Mouse (Mus musculus) intestine, embryonic 15.5 days (tissue): Measurements from ENCODE around the gene Cenpv. TPM values are rescaled to one million over a fixed set of nuclear protein-coding genes. Genes with fewer than 3 reads are reported as not detected.
A peak's percentile ranks its signal among the peaks of the same experiment; 100 is the strongest.

Source experiments
- ATAC-seq: fragments of 200-750 bp; cut with Nextera tagmentation; 2 replicates; pipeline ENCODE4 v1.8.0; 2017; ENCODE audit warnings: moderate TSS enrichment, moderate library complexity
- H3K27ac ChIP-seq: fragments of 300-500 bp; sonication (generic); 2 replicates; pipeline ENCODE4 v1.5.1; 2015; ENCODE audit warnings: mild to moderate bottlenecking, inconsistent platforms
- H3K27me3 ChIP-seq: fragments of 300-500 bp; sonication (generic); replicated peaks from 2 replicates; pipeline ENCODE4 v1.6.1; 2015; ENCODE audit warnings: inconsistent platforms
- H3K36me3 ChIP-seq: fragments of 300-500 bp; sonication (generic); 2 replicates; pipeline ENCODE4 v1.6.1; 2015; ENCODE audit warnings: inconsistent platforms
- H3K4me1 ChIP-seq: fragments of 300-500 bp; sonication (generic); replicated peaks from 2 replicates; pipeline ENCODE4 v1.6.1; 2015; ENCODE audit warnings: inconsistent platforms
- H3K4me2 ChIP-seq: fragments of 300-500 bp; sonication (generic); replicated peaks from 2 replicates; pipeline ENCODE4 v1.6.1; 2015; ENCODE audit warnings: mild to moderate bottlenecking, inconsistent platforms
- H3K4me3 ChIP-seq: fragments of 300-500 bp; sonication (generic); replicated peaks from 2 replicates; pipeline ENCODE4 v1.5.1; 2015; ENCODE audit warnings: inconsistent platforms
- H3K9ac ChIP-seq: fragments of 300-500 bp; sonication (generic); 2 replicates; pipeline ENCODE4 v1.6.1; 2015; ENCODE audit warnings: inconsistent platforms
- H3K9me3 ChIP-seq: fragments of 300-500 bp; sonication (generic); 2 replicates; pipeline ENCODE4 v1.6.1; 2016; ENCODE audit warnings: inconsistent platforms
- WGBS: fragments of 180-500 bp; shearing (Covaris S2); methylation state at CpG from one replicate; pipeline ENCODE4 v1.1.7; 2015; 5-methylcytosine and 5-hydroxymethylcytosine counted together
- polyA plus RNA-seq: library from polyadenylated mRNA; unstranded; fragments of >200 nt; fragmentation: Nextera tagmentation; extraction: Ambion mirVana; gene quantifications from 2 replicates; pipeline ENCODE4 v1.2.1, GENCODE M21; 2015

The Cenpv gene
- polyA plus RNA-seq, 1 experiment from 2014 or later = 35.6 TPM

- Histone ChIP-seq H3K9me3 (no peaks in the 10 kb centered on the region), H3K9ac (no peak overlapping the region), H3K27me3 (no peaks in the 10 kb centered on the region), H3K4me1 (peaks cover 21% of the 10 kb centered on the region), H3K27ac (peak overlapping the region; percentile 92; the same call in 1 of the 2 replicates), H3K36me3 (no peaks in the 10 kb centered on the region), H3K4me3 (no peak overlapping the region), H3K4me2 (no peak overlapping the region)
- no peak for ATAC-seq
- WGBS = 69% methylated on average over 5 of the region's 5 CpGs
Observed at GRCm38 (mm10) chr11:62496151-62496715, 42.8 kb downstream of the Cenpv start.

DNA sequence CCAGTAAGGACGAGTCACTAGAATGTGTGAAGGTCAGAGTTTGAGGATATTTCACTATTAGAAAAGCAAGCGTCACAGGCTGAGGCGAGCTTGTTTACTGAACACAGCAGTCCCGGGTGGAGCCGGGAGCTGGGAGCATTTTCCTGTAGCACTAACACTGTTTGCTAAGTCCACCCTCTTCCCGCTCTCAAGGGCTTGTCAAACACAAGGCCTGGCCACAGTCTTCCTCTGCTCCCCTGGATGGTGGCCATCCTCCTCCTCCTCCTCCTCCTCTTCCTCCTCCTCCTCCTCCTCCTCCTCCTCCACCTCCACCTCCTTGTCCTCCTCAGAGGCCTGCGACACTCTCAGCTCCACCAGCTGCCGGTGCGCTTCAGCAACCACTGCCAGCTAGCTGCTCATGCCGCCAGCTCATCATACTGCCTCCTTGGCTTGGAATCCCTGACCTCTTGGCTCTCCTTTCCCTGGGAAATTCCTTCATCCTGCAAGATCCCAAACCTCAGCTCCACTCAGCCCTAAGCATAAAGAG lies 43.7 kb downstream of the Cenpv start:
- Histone ChIP-seq H3K36me3 (no peaks in the 10 kb centered on the region), H3K4me2 (peak overlapping the region; percentile 26), H3K27me3 (no peaks in the 10 kb centered on the region), H3K9ac (peak overlapping the region; percentile 26; the same call in 1 of the 2 replicates), H3K27ac (peak overlapping the region; percentile 92), H3K9me3 (no peaks in the 10 kb centered on the region), H3K4me3 (no peak overlapping the region), H3K4me1 (peaks cover 21% of the 10 kb centered on the region)
- ATAC-seq = peak; percentile 73
- WGBS = 21% methylated on average over 10 of the region's 10 CpGs

DNA sequence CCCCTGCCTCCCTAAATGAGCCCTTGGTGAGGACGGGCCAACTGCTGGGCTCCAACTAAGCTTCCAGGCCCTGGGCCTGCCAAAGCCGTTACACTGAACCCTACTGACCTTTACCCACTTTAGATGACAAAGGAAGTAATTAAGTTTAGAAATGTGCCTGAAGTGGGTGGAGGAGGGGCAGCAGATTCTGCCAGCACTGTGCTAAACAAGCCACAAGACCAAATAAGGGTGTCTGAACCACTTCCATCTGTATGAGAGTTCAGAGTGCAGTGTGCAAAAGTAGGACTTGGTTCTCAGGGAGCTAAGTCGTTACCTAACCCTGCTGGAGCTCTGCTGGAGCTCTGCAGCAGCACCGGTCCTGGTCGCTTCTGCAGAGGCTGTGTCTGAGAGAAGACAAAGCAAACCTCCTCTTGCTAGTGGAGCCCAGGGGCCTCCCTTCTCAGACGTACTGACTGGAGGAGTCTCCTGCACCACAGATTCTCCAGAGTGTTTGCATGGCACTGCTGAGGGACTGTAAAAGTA lies 44.2 kb downstream of the Cenpv start:
- Histone ChIP-seq H3K27me3 (no peaks in the 10 kb centered on the region), H3K27ac (peak overlapping the region; percentile 92), H3K36me3 (no peaks in the 10 kb centered on the region), H3K9ac (peak overlapping the region; percentile 26; the same call in 1 of the 2 replicates), H3K4me1 (peaks cover 21% of the 10 kb centered on the region), H3K4me2 (peak overlapping the region; percentile 26), H3K9me3 (no peaks in the 10 kb centered on the region), H3K4me3 (no peak overlapping the region)
- 4% methylated on average over 6 of the region's 6 CpGs for WGBS
- ATAC-seq = peak; percentile 94

- Histone ChIP-seq H3K4me3 (no peak overlapping the region), H3K9ac (no peak overlapping the region), H3K27me3 (no peaks in the 10 kb centered on the region), H3K27ac (no peak overlapping the region), H3K36me3 (no peaks in the 10 kb centered on the region), H3K4me2 (no peak overlapping the region), H3K4me1 (peaks cover 21% of the 10 kb centered on the region), H3K9me3 (no peaks in the 10 kb centered on the region)
- 90% methylated on average over 6 of the region's 6 CpGs for WGBS
- no peak for ATAC-seq
Observed at GRCm38 (mm10) chr11:62493701-62494100, 45.4 kb downstream of the Cenpv start.

GRCm38 (mm10) chr11:62487540-62488350 lies 51.3 kb downstream of the Cenpv start:
- no peak overlapping the region for H3K27ac ChIP-seq
- no peaks in the 10 kb centered on the region for H3K36me3 ChIP-seq
- no peak overlapping the region for H3K4me2 ChIP-seq
- no peak overlapping the region for H3K9ac ChIP-seq
- H3K27me3 ChIP-seq = no peaks in the 10 kb centered on the region
- H3K9me3 ChIP-seq = no peaks in the 10 kb centered on the region
- H3K4me1 ChIP-seq = no peaks in the 10 kb centered on the region
- WGBS = 92% methylated on average over 10 of the region's 10 CpGs
- peak; percentile 41; the same call in 1 of the 2 replicates for ATAC-seq
- H3K4me3 ChIP-seq = no peak overlapping the region

DNA sequence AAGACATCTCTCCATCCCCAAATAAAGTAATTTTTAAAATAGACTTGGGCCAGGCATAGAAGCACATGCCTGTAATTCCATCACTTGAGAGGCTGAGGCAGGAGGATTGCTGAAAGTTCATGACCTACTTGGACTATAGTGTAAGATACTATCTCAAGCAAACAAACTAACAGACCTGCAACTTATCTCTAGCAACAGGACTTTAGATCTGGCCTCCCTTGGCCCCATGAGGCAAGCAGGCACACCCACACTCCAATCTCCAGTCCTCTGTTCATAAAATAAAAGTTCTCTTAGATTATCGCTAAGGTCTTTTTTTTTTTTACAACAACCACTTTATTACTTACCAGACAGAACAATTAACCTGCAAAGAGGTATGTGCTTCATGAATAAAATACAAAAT lies 52.1 kb downstream of the Cenpv start:
- H3K9me3 ChIP-seq = no peaks in the 10 kb centered on the region
- no peak overlapping the region for H3K9ac ChIP-seq
- no peak overlapping the region for H3K4me2 ChIP-seq
- no peak overlapping the region for H3K27ac ChIP-seq
- H3K4me1 ChIP-seq = no peaks in the 10 kb centered on the region
- no peaks in the 10 kb centered on the region for H3K36me3 ChIP-seq
- H3K27me3 ChIP-seq = no peaks in the 10 kb centered on the region
- H3K4me3 ChIP-seq = no peak overlapping the region
- peak; percentile 81 for ATAC-seq
- WGBS = 68% methylated on average over 1 of the region's 1 CpGs

DNA sequence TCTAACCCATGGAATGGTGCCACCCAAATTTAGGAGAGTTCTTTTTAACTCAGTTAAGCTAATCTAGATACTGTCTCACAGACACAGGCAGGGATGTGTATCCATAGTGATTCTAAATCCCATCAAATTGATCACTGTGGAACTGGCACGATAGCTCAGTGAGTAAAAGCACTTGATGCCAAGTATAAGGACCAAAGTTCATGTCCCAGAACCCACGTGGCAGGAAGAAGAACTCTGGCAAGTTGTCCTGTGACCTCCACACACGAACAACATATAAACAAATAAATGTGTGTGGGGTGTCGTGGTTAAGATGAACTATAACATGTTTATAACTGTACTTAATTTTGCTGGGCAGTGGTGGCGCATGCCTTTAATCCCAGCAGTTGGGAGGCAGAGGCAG lies 59.5 kb downstream of the Cenpv start:
- Histone ChIP-seq H3K4me3 (no peak overlapping the region), H3K36me3 (no peaks in the 10 kb centered on the region), H3K27ac (no peak overlapping the region), H3K9ac (no peak overlapping the region), H3K27me3 (no peaks in the 10 kb centered on the region), H3K4me2 (no peak overlapping the region), H3K9me3 (no peaks in the 10 kb centered on the region), H3K4me1 (no peaks in the 10 kb centered on the region)
- no peak for ATAC-seq
- WGBS = 78% methylated on average over 5 of the region's 5 CpGs

GRCm38 (mm10) chr11:62478931-62479330 lies 60.1 kb downstream of the Cenpv start:
- no peaks in the 10 kb centered on the region for H3K9me3 ChIP-seq
- H3K4me1 ChIP-seq = no peaks in the 10 kb centered on the region
- H3K27ac ChIP-seq = no peak overlapping the region
- H3K4me2 ChIP-seq = no peak overlapping the region
- 73% methylated on average over 6 of the region's 6 CpGs for WGBS
- H3K27me3 ChIP-seq = no peaks in the 10 kb centered on the region
- no peak overlapping the region for H3K9ac ChIP-seq
- H3K4me3 ChIP-seq = no peak overlapping the region
- no peak for ATAC-seq
- H3K36me3 ChIP-seq = no peaks in the 10 kb centered on the region

- no peak for ATAC-seq
- no peaks in the 10 kb centered on the region for H3K4me1 ChIP-seq
- WGBS = 85% methylated on average over 4 of the region's 4 CpGs
Observed at GRCm38 (mm10) chr11:62476156-62476555, 62.9 kb downstream of the Cenpv start.

More at GRCm38 (mm10) chr11:62476156-62476555, 62.9 kb downstream of the Cenpv start:
- Histone ChIP-seq H3K27ac (no peak overlapping the region), H3K9ac (no peak overlapping the region), H3K4me2 (no peak overlapping the region), H3K9me3 (no peaks in the 10 kb centered on the region), H3K27me3 (no peaks in the 10 kb centered on the region), H3K36me3 (no peaks in the 10 kb centered on the region), H3K4me3 (no peak overlapping the region)

Other genes starting within 250 kb of the Cenpv start
- 11.6 and 11.8 TPM in 2 replicates for gene Pigl, start 80.8 kb downstream of the Cenpv start, polyA plus RNA-seq
- 134 and 141 TPM in 2 replicates for gene Ncor1, start 80.7 kb downstream of the Cenpv start, polyA plus RNA-seq
- gene Ubb, start 11.9 kb upstream of the Cenpv start, polyA plus RNA-seq = 2,561 and 2,687 TPM in 2 replicates
- 10.0 and 10.7 TPM in 2 replicates for gene Trpv2, start 35.2 kb upstream of the Cenpv start, polyA plus RNA-seq
- gene Lrrc75a, start 109.3 kb upstream of the Cenpv start, polyA plus RNA-seq = 17.3 and 20.9 TPM in 2 replicates
- gene Mmgt2, start 109.4 kb upstream of the Cenpv start, polyA plus RNA-seq = 71.8 and 72.4 TPM in 2 replicates
- 5.4 and 5.6 TPM in 2 replicates for gene Zfp287, start 192.6 kb upstream of the Cenpv start, polyA plus RNA-seq
- gene Gm10428, start 213.8 kb upstream of the Cenpv start, polyA plus RNA-seq = not detected in 2 replicates